Mouse (Mus musculus): ENCODE measurements around the gene Ccdc105. TPM values are rescaled to one million over a fixed set of nuclear protein-coding genes. Genes with fewer than 3 reads are reported as not detected.

Gene Ccdc105
- total RNA-seq (2022) = not detected

DNA sequence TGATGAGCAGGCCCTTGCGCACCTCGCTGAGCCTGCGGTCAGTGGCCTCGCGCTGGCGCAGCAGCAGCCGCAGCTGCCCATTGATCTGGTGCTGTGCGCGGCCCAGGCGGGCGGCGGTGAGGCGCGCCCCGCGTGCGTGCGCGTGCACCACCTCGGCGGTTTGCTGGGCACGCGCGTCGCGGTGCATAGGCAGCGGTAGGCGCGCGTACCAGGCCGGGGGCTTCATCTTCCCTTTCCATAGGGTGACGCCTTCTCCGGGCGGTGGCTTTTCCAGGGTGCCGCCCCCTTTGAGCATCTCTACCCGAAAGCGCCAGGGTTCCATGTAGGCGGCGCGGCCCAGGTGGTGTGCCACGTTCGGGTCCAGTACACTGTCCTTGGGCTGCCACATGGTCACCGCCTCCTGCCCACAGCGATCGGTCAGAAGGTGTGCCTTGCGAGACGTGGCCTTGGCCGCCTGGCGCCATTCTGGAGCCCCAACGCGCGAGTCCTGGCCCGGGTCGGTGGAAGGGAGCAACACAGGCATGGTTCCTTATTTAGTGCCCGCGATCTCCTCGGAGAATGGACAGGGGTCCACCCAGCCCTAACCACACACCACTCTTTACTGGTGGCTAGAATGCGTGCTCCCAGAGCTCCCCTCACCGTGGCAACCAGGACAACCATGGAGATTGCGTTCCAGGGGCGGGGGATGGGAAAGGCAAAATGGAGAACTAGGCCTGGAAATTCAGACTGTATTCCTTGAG, at the start of gene Ccdc105:
Ccdc105 (minus strand) TSS at position 614 of the 740 bp plus-strand sequence.
- peak in 1 of 2 experiments; percentile 6 for DNase-seq (ENCODE audit: low spot score in 2 of 2)

- no peak for DNase-seq (ENCODE audit: low spot score in 2 of 2)
These were observed 48.6 kb upstream of the Ccdc105 start for GRCm38 (mm10) chr10:78801449-78801848.

- DNase-seq (ENCODE audit: low spot score in 2 of 2) = no peak
These were observed 37.7 kb upstream of the Ccdc105 start for GRCm38 (mm10) chr10:78790561-78790960.

- peak; percentile 29 to 68 for DNase-seq (ENCODE audit: low spot score in 2 of 2)
These were observed 34.8 kb upstream of the Ccdc105 start for GRCm38 (mm10) chr10:78787566-78788087.

GRCm38 (mm10) chr10:78779981-78780651, 27.3 kb upstream of the Ccdc105 start, which contains the start of gene Slc1a6:
Gene Slc1a6 (plus strand): TSS chr10:78780496.
- no peak for DNase-seq (ENCODE audit: low spot score in 2 of 2)

GRCm38 (mm10) chr10:78779527-78779926, 26.7 kb upstream of the Ccdc105 start:
- DNase-seq (ENCODE audit: low spot score in 2 of 2) = no peak

GRCm38 (mm10) chr10:78775830-78776229, 23.0 kb upstream of the Ccdc105 start:
- DNase-seq (ENCODE audit: low spot score in 2 of 2) = no peak

- DNase-seq (ENCODE audit: low spot score in 2 of 2) = no peak
These were observed 12.7 kb upstream of the Ccdc105 start for GRCm38 (mm10) chr10:78765570-78765969.

DNA sequence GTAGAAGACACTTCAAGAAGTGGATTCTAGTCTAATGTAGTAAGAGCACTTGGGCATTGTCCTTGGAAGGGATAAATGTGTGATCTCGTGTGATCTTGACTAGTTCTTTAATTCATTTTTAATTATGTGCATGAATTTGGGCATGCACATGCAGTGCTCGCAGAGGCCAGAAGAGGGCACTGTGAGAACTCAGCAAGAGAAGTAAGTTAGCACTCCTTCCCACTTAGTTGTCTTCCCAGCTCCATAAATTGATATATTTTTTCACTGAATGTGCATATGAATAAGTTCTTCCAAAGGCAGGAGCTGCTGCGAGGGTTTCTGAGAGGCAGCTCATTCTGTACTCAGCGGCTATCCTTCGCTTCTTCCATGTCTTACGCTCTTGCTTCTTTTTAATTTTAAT, 3.2 kb upstream of the Ccdc105 start:
- peak; percentile 14 to 15 for DNase-seq (ENCODE audit: low spot score in 2 of 2)

GRCm38 (mm10) chr10:78748946-78749345, 3.9 kb downstream of the Ccdc105 start:
- DNase-seq (ENCODE audit: low spot score in 2 of 2) = no peak

- no peak for DNase-seq (ENCODE audit: low spot score in 2 of 2)
These were observed 4.7 kb downstream of the Ccdc105 start for GRCm38 (mm10) chr10:78748161-78748560.

- no peak for DNase-seq (ENCODE audit: low spot score in 2 of 2)
These were observed 5.7 kb downstream of the Ccdc105 start for GRCm38 (mm10) chr10:78747035-78747721.

DNA sequence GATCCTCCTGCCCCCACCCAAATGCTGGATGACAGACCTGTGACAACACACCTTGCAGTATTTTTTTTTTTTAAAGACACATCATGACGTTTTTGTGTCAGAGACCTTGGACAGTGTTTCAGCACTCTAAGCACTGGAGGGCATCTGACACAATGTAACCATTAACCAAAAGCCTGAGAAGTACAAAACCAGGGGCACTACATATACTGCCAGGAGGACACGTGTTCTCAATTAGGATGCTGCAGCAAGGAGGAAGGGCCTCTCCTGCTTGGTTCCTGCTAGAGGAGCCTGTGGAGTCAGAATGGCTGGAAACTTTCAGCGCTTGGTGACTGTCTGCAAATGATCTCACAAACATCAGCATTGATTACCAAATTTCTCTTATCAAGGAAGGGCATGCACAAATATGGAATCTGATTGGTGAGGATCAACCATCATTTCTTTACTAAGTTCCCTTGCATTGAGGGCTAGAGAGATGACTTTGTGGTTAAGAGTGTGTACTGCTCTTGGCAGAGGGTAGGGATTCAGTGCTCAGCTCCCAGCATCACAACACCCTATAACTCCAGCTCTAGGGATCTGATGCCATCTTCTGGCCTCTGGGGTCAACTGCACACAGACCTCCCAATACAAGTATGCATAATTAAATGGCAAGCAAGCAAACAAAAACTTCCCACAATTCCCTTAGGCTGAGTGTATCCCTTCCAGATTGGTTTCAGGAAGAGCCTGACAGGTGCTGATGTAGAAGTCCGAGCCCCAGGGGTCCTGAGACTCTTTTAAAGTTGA, 7.2 kb downstream of the Ccdc105 start:
- no peak for DNase-seq (ENCODE audit: low spot score in 2 of 2)

DNA sequence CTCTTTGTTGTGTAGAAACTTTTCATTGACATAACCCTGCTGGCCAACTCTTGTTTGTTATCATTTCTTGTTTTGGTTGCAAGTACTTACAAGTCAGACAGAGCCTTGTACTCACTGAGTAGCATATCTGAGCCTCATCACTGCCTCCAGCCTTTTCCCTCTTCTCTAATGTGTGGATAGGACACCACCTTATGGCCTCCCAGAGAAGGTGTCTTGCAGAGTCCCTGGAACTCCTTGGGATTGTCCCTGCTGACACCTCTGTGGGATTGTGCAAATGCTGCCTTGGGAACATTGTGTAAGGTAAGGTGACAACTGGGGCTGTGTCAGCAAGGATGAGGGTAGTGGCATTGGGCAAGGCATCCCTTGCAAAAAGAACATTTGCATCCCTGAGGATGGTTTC, 9.1 kb downstream of the Ccdc105 start:
- DNase-seq (ENCODE audit: low spot score in 2 of 2) = no peak

- DNase-seq (ENCODE audit: low spot score in 2 of 2) = no peak
These were observed 13.0 kb downstream of the Ccdc105 start for GRCm38 (mm10) chr10:78739821-78740220.

DNA sequence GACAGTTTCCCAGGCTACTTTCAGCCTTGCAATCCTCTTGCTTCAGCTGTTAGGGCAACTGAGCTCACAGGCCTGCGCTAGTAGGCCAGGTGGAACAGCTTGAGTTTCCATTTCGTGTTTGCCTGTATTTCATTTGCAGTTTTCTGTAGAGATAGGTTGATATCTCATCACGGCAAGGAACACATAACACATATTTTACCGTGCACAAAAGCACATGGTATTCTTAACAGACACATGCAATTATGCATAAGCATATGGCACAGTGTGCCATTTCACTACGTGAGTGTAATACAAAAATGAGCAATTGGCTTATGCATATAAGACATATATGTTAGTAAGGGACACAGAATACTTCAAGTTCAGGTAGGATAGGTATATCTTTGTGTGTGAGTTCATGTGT, 25.0 kb downstream of the Ccdc105 start:
- DNase-seq (ENCODE audit: low spot score in 2 of 2) = no peak

- DNase-seq (ENCODE audit: low spot score in 2 of 2) = no peak
These were observed 25.8 kb downstream of the Ccdc105 start for GRCm38 (mm10) chr10:78727035-78727434.

GRCm38 (mm10) chr10:78723416-78723815, 29.4 kb downstream of the Ccdc105 start:
- DNase-seq (ENCODE audit: low spot score in 2 of 2) = no peak

DNA sequence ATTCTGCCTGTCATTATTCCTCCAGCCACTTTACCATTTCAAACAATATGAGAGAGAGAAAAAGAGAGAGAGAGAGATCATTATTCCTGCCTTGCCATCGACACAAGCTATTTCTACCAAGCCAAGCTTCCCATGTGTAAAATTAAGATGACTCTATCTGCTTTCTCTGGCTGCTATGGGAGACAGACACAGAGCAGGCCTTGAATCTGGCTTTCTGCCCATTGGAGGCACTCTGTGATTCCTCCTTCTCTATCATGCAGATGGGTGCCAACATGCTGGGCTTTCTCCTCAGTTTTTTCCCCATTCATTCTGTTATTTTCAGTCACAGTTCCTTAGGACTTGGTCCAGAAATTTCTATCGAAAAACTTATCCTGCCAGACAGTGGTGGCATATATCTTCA, 30.2 kb downstream of the Ccdc105 start:
- no peak for DNase-seq (ENCODE audit: low spot score in 2 of 2)

- no peak for DNase-seq (ENCODE audit: low spot score in 2 of 2)
These were observed 30.8 kb downstream of the Ccdc105 start for GRCm38 (mm10) chr10:78722036-78722435.

DNA sequence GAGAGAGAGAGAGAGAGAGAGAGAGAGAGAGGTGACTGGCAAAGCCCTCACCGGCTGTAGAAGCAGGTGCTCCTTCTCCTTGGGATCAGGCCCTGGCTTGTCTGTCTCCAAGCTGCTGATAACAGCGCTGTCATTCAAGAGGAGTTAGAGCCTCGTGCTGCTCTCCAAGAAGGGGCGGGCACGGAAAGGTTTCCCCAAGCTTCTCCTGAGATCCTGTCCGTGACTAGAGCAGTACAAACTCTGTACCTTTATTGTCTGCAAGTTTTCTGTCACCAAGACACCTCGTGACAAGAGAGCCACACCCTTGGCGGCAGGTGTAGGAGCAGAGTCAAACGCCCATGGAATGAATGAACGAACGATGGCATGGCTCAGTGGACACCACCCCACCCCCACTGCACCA, 34.8 kb downstream of the Ccdc105 start, which contains the start of gene Casp14:
Casp14 (minus strand) TSS at position 239 of the 400 bp plus-strand sequence.
- DNase-seq (ENCODE audit: low spot score in 2 of 2) = no peak
